Mouse (Mus musculus) layer of hippocampus, adult 11-12 months (tissue): ENCODE measurements around the gene Tmem8b.

Experiments used
- DNase-seq: peaks from one replicate; pipeline ENCODE4 v3.0.0; 2022; ENCODE audit warnings: low spot score

Tmem8b gene

GRCm38 (mm10) chr4:43656339-43657109 is 12.2 kb upstream of the Tmem8b start, which contains the start of gene Hint2:
Hint2 (minus strand) TSS chr4:43656466.
- peak; percentile 95 for DNase-seq

GRCm38 (mm10) chr4:43657146-43657545 is 11.6 kb upstream of the Tmem8b start:
- no peak for DNase-seq

DNA sequence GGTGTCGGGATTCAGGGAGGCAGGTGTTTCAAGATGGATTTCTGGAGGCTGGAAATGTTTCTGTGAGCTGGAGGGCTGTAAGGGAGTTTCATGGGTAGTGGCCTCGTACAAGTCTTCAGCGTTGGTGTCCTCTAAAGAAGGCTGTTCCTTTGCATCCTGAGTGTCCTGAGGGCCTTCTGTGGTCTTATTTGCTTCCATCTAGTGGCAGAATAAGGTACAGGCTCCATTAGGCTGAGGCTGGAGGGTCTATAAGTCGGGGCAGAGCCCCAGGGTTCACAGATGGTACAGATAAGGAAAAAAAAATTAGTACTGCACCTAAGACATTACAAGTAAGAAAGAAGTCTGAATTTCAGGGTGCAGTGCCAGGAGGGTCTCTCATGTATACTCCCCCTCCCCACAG is 2.4 kb upstream of the Tmem8b start:
- DNase-seq, result no peak

- peak; percentile 49 for DNase-seq
Measured at GRCm38 (mm10) chr4:43669428-43669794, 640 bp downstream of the Tmem8b start.

DNA sequence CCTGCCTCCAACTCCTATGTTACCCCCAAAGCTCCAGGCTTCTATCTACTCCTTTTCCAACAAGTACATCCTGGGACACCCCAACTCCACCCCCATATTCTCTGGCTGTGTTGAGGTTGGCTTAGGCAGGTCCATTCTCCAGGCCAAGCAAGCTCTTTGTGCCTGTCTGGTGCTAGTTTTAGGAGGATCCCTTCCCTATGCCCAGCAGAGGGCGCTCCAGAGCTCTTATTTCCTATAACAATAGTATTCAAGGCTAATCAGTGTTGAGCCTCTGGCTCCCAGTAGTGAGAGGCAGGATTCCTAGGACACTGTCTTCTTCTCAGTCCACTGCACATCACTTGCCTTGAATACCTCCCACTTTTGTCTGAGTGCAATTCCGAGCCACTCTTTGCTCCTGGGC is 3.3 kb downstream of the Tmem8b start:
- DNase-seq, result peak; percentile 91

- DNase-seq, result no peak
Measured at GRCm38 (mm10) chr4:43673703-43674102, 4.9 kb downstream of the Tmem8b start.

GRCm38 (mm10) chr4:43674974-43675373 is 6.2 kb downstream of the Tmem8b start:
- DNase-seq, result no peak

DNA sequence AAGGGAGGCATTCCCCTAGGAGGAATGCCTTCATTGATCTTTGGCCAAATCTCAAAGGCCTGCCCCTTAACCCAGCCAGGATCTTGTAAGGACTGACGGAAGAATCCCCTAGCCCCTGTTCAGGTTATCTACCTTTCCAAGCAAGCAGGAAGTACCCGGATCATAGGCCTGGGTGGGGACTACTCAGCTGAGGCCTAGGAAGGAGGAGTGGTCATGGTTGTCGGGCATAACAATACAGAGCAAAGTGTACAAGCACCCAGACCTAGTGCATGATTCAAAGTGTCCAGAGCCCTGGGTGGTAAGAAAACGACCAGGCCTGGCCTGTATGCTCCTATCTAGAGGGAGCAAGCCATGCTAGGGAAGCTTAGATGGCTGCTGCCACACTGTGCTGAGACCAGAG is 6.8 kb downstream of the Tmem8b start:
- no peak for DNase-seq

GRCm38 (mm10) chr4:43678541-43678940 is 9.8 kb downstream of the Tmem8b start:
- DNase-seq, result no peak

DNA sequence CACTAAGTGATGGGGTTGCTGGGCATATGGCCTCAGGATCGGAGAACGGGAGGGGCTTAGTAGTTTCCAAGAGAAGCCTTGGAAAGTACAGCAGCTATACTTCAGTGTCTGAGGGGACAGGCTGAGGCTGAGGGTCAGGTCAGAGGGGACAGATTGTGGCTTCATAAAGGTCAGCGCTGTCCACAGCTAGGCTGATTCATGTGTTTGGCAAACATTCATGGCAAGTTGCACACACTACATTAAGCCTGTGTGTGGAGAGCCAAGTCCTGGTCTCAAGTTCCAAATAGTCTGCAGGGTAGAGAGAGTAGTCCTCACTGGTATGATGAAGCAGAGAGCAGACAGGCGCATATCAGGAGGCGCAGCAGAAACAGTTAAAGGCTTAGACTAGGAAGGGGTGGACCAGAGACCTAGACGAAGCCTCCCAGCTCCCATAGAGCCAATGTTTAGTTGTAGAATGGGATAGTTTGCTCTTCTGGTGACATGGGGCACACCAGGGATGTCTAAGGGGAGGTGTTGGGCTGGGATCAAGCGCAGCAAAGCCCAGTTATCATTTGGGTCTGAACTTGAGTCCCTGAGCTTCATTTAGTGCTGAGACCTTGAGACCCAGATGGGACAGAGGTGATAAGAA is 10.8 kb downstream of the Tmem8b start:
- DNase-seq, result no peak

DNA sequence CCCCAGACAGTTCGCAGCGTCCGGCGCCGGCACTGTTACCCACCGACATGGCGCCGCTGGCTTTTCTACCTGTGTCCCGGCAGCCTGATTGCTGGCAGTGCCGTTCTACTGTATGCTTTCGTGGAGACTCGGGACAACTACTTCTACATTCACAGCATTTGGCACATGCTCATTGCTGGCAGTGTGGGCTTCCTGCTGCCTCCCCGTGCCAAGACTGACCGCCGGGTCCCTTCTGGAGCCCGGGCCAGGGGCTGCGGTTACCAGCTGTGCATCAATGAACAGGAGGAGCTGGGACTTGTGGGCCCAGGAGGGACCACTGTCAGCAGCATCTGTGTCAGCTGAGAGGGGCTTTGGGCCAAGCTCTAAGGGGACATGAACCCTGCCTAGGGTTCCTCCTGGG is 21.2 kb downstream of the Tmem8b start:
- DNase-seq, result no peak

GRCm38 (mm10) chr4:43691026-43691425 is 22.3 kb downstream of the Tmem8b start:
- no peak for DNase-seq

DNA sequence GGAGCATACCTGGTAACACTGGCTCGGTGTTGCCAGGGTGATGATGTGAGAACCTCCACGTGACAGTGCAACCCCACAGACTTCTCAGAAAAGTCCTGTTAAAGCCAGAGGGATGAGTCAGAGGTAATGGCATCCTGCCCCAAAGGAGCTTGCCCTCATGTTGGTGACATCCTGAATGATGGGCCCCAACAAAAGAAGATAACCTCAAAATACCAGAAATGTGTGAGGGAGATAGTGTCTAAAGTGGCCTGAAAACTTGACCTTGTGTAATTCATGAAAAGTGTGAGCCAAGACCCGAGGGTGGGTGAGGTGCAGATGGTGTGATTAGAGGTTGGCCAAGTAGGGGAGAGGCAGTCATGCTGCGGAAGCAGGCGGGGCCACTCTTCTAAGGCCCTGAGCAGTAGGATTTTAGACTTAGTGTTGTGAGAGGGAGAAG is 25.1 kb downstream of the Tmem8b start:
- no peak for DNase-seq

GRCm38 (mm10) chr4:43694439-43695248 is 25.9 kb downstream of the Tmem8b start:
- DNase-seq, result no peak

GRCm38 (mm10) chr4:43695249-43695671 is 26.5 kb downstream of the Tmem8b start:
- no peak for DNase-seq

DNA sequence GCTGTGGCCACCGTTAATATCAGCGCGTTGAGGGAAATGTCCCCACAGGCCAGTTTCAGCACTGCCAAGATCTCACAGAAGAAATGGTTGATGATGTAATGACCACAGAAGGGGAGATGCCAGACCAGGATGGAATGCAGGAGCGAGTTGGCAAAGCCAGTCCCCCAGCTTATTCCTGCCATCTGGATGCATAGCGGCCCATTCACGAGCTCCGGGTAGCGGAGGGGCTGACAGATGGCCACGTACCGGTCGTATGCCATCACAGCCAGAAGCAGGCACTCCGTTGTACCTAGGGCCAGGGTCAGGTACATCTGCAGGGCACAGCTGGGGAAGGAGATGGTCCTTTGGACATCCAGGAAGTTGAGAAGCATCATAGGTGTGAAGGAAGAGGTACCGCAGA is 27.8 kb downstream of the Tmem8b start:
- no peak for DNase-seq

GRCm38 (mm10) chr4:43700707-43701106 is 31.9 kb downstream of the Tmem8b start, which contains the start of gene Olfr70:
Olfr70 (minus strand) TSS chr4:43700807.
- DNase-seq, result no peak

- DNase-seq, result no peak
Measured at GRCm38 (mm10) chr4:43703439-43703838, 34.7 kb downstream of the Tmem8b start.

- no peak for DNase-seq
Measured at GRCm38 (mm10) chr4:43703851-43704250, 35.1 kb downstream of the Tmem8b start.

DNA sequence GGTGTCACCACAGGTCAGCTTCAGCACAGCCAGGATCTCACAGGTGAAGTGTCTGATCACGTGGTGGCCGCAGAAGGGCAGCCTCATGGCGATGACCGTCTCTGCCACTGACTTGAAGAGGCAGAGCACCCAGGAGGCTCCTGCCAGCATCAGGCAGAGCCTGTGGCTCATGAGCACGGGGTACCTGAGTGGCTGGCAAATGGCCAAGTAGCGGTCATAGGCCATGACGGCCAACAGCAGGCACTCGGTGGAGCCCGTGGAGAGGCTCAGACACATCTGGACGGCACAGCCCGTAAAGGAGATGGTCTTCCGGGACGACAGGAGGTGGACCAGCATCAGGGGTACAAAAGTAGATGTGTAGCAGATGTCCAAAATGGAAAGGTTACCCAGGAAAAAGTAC is 37.2 kb downstream of the Tmem8b start:
- no peak for DNase-seq

- no peak for DNase-seq
Measured at GRCm38 (mm10) chr4:43709869-43710268, 41.1 kb downstream of the Tmem8b start, which contains the start of gene Olfr71. Olfr71 (minus strand) TSS chr4:43710255.

GRCm38 (mm10) chr4:43711821-43712220 is 43.0 kb downstream of the Tmem8b start:
- peak; percentile 87 for DNase-seq
